Mouse (Mus musculus) intestine, embryonic 15.5 days (tissue): ENCODE data around the gene Gm20388. TPM values are rescaled to one million over a fixed set of nuclear protein-coding genes. Genes with fewer than 3 reads are reported as not detected.

Experiments
- ATAC-seq: fragments of 200-750 bp; cut with Nextera tagmentation; 2 replicates; pipeline ENCODE4 v1.8.0; 2017; ENCODE audit warnings: moderate TSS enrichment, moderate library complexity
- H3K27ac ChIP-seq: fragments of 300-500 bp; sonication (generic); 2 replicates; pipeline ENCODE4 v1.5.1; 2015; ENCODE audit warnings: mild to moderate bottlenecking, inconsistent platforms
- H3K27me3 ChIP-seq: fragments of 300-500 bp; sonication (generic); replicated peaks from 2 replicates; pipeline ENCODE4 v1.6.1; 2015; ENCODE audit warnings: inconsistent platforms
- H3K36me3 ChIP-seq: fragments of 300-500 bp; sonication (generic); 2 replicates; pipeline ENCODE4 v1.6.1; 2015; ENCODE audit warnings: inconsistent platforms
- H3K4me1 ChIP-seq: fragments of 300-500 bp; sonication (generic); replicated peaks from 2 replicates; pipeline ENCODE4 v1.6.1; 2015; ENCODE audit warnings: inconsistent platforms
- H3K4me2 ChIP-seq: fragments of 300-500 bp; sonication (generic); replicated peaks from 2 replicates; pipeline ENCODE4 v1.6.1; 2015; ENCODE audit warnings: mild to moderate bottlenecking, inconsistent platforms
- H3K4me3 ChIP-seq: fragments of 300-500 bp; sonication (generic); replicated peaks from 2 replicates; pipeline ENCODE4 v1.5.1; 2015; ENCODE audit warnings: inconsistent platforms
- H3K9ac ChIP-seq: fragments of 300-500 bp; sonication (generic); 2 replicates; pipeline ENCODE4 v1.6.1; 2015; ENCODE audit warnings: inconsistent platforms
- H3K9me3 ChIP-seq: fragments of 300-500 bp; sonication (generic); 2 replicates; pipeline ENCODE4 v1.6.1; 2016; ENCODE audit warnings: inconsistent platforms
- WGBS: fragments of 180-500 bp; shearing (Covaris S2); methylation state at CpG from one replicate; pipeline ENCODE4 v1.1.7; 2015; 5-methylcytosine and 5-hydroxymethylcytosine counted together
- polyA plus RNA-seq: library from polyadenylated mRNA; unstranded; fragments of >200 nt; fragmentation: Nextera tagmentation; extraction: Ambion mirVana; gene quantifications from 2 replicates; pipeline ENCODE4 v1.2.1, GENCODE M21; 2015

The Gm20388 gene
- polyA plus RNA-seq, 1 experiment from 2014 or later = not detected

DNA sequence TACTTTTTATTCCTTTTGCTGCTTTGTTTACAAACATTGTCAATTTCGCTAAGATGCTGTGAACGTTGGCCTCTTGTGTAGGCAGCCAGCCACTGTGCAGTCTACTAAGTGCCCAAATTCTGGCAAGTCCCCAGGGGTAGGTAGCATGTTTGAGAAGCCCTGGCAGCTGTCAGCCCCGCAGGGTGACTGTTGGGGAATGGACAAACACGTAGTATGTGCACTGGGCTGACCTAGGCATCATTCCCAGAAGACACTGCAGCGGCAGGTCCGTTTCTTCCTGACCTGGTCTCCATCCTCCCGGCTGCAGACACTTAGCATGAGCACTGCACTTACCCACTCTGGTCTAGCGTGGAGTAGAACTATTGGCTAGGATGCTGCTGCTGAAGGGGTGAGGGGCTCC is 2093.0 kb downstream of the Gm20388 start:
- peaks cover 43% of the 10 kb centered on the region for H3K36me3 ChIP-seq
- WGBS = 79% methylated on average over 8 of the region's 8 CpGs
- H3K27me3 ChIP-seq = no peaks in the 10 kb centered on the region
- no peaks in the 10 kb centered on the region for H3K9me3 ChIP-seq
- no peak for ATAC-seq
- no peak overlapping the region for H3K4me2 ChIP-seq
- no peak overlapping the region for H3K9ac ChIP-seq
- no peak overlapping the region for H3K27ac ChIP-seq
- no peak overlapping the region for H3K4me3 ChIP-seq
- H3K4me1 ChIP-seq = no peaks in the 10 kb centered on the region

DNA sequence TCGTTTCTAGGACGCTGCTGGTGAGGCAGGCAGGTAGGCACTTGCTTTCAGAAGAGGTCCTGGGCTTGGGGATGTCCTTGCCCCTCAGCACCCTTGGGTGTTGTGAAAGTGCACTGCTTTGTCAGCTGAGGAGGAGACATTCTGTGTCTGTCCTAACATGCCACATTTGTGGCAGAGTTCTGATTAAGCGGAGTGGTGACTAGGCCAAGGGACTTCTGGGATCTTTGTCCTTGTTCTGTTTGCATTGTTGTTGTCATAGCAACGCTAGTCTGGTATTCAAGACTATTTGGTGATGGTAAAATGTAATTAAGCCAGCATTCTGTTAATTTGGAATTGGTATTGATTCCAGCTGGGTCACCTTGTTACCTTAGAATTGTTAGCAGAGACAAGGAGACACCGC is 2093.5 kb downstream of the Gm20388 start:
- H3K4me2 ChIP-seq = no peak overlapping the region
- no peak overlapping the region for H3K9ac ChIP-seq
- H3K4me3 ChIP-seq = no peak overlapping the region
- H3K9me3 ChIP-seq = no peaks in the 10 kb centered on the region
- H3K27ac ChIP-seq = no peak overlapping the region
- peaks cover 40% of the 10 kb centered on the region for H3K36me3 ChIP-seq
- H3K27me3 ChIP-seq = no peaks in the 10 kb centered on the region
- no peak for ATAC-seq
- no peaks in the 10 kb centered on the region for H3K4me1 ChIP-seq
- 80% methylated on average over 5 of the region's 5 CpGs for WGBS

DNA sequence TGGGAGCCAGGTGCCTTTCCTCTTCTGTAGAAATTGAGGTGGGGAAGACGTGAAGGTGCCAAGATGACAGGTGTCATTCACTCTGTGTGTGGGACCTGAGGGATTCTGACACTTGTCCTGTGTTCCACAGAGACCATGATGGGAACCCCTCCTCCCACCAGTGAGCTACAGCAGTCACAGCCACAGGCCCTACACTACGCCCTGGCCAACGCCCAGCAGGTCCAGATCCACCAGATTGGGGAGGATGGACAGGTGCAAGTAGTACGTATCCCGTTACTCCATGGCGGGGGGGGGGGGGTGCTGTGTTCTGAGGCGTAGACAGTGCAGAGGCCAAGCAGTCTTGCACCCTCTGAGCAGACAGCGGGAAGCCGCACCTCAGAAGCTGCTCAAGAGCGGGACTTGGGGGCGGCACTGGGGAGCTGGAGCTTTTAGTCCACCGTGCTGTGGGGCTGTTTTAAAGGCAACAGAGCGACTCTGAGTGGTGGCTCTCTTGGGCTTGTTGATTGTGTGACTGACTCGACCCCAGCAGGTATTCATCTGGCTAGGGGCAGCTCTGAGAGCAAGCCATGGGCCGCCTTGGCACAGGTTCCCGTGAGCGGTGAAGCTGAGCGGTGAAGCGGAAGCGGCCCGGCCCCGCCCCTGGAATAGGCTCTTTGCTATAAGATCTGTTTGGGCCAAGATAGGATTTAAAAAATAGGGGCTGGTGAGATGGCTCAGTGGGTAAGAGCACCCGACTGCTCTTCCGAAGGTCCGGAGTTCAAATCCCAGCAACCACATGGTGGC is 2095.0 kb downstream of the Gm20388 start:
- H3K4me1 ChIP-seq = no peaks in the 10 kb centered on the region
- H3K9me3 ChIP-seq = no peaks in the 10 kb centered on the region
- WGBS = 89% methylated on average over 25 of the region's 25 CpGs
- no peak overlapping the region for H3K9ac ChIP-seq
- H3K36me3 ChIP-seq = peaks cover 41% of the 10 kb centered on the region
- H3K27me3 ChIP-seq = no peaks in the 10 kb centered on the region
- H3K27ac ChIP-seq = no peak overlapping the region
- no peak overlapping the region for H3K4me2 ChIP-seq
- no peak for ATAC-seq
- H3K4me3 ChIP-seq = no peak overlapping the region

DNA sequence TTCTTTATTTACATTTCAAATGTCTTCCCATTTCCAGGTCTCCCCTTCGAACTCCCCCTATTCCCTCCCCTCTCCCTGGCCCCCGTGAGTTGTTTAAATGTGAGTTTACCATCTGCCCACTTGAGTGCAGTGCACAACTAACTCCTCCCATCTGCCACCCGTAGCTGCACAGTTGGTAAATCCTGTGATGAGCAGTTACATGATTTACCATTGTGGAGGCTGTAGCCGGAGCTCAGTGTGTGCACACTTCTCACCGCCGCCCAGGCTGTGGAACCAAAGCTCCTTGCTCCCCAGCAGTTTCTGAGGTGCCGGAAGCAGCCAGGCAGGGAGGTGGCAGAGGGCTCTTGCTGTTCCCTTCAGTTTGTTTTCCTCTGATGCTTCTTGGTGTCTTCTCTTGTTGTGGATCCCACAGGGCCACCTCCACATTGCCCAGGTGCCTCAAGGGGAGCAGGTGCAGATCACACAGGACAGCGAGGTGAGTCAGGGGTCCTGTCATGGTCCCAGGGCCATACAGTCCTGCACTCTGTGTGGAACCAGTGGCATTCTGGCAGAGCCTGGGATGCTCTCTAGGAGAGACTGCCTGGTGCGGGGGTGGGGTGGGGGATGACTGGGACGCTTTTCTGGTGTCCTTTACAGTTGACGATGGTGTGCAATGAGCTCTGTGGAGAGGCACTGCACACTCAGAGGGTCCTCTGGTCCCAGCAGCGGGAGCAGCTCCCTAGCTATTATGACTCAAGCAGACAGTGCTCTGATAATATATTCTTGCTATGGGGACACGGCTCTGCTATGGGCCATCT is 2096.2 kb downstream of the Gm20388 start:
- Histone ChIP-seq H3K9ac (no peak overlapping the region), H3K9me3 (no peaks in the 10 kb centered on the region), H3K27me3 (no peaks in the 10 kb centered on the region), H3K4me3 (no peak overlapping the region), H3K4me1 (no peaks in the 10 kb centered on the region), H3K36me3 (peaks cover 31% of the 10 kb centered on the region), H3K4me2 (no peak overlapping the region), H3K27ac (no peak overlapping the region)
- no peak for ATAC-seq
- whole genome bisulfite sequencing = 80% methylated on average over 13 of the region's 13 CpGs

DNA sequence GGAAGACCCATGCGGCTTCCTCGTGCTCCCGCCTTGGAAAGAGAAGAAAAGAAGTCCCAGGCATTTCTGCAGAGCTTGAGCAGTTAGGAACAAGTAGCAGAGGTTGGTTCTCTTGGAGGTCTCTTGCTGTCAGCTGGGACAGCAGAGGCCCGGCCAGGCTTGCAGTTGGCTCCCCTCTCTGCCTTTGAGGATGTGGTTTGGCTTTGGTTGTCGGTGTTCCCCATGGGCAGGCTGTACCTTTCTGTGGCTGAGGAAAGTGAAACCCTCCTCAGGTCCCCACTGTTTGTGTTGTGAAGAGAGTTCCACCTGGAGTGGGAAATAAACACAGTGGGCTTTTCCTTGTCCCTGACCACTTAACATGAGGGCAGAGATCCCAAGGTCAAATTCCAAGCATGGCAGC is 2097.8 kb downstream of the Gm20388 start:
- H3K9ac ChIP-seq = no peak overlapping the region
- H3K4me3 ChIP-seq = no peak overlapping the region
- no peaks in the 10 kb centered on the region for H3K4me1 ChIP-seq
- no peaks in the 10 kb centered on the region for H3K9me3 ChIP-seq
- H3K4me2 ChIP-seq = no peak overlapping the region
- 80% methylated on average over 5 of the region's 5 CpGs for WGBS
- H3K36me3 ChIP-seq = peaks cover 28% of the 10 kb centered on the region
- no peak for ATAC-seq
- H3K27me3 ChIP-seq = no peaks in the 10 kb centered on the region
- no peak overlapping the region for H3K27ac ChIP-seq

DNA sequence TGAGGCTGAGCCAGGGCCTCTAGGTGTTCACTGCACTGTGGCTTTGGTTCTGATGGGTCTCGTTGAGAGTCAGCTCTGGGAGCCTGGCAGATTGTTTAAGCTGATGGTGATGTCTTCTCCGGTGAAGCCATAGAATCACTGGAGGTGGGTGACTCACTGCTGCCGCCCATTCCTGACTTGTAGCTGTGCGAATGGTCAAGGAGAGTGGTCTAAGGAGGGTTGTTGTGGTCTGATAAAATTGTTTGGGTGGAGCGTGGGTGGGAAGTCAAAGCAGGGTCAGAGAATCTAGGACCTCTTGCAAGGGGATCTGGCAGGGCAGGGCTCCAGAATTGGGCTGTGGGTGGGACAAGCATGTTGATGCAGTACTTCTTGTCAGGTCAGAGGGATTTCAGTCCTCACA is 2100.0 kb downstream of the Gm20388 start:
- Histone ChIP-seq H3K4me3 (no peak overlapping the region), H3K4me2 (no peak overlapping the region), H3K27ac (no peak overlapping the region), H3K4me1 (no peaks in the 10 kb centered on the region), H3K9ac (no peak overlapping the region), H3K36me3 (peaks cover 16% of the 10 kb centered on the region; the same call in 1 of the 2 replicates), H3K27me3 (no peaks in the 10 kb centered on the region), H3K9me3 (no peaks in the 10 kb centered on the region)
- WGBS = 75% methylated on average over 5 of the region's 5 CpGs
- no peak for ATAC-seq

DNA sequence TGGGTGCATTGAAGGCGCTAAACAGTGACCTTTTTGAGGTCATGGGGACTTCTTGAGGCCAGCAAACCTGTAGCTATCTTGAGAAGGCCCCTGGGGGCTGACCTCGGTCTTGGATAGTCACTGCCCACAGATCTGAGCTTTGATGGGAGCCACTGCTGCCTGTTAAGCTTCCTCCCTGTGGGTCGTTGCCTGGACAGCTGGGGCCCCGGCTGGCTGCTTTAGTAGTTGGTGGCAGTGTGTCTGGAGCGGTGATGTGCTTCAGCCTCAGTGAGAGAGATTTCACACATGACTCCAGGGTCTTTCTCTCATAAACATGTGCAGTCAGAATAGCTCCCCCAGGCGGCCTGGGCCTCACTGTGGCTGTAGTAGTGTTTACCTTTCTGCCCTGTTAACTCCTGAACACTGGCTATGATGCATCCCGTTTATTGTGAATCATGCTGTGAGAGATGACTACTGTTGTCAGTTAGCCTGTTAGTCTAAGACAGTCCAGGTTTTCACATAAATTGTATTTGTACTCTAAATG is 2100.5 kb downstream of the Gm20388 start:
- no peak overlapping the region for H3K4me3 ChIP-seq
- H3K4me1 ChIP-seq = no peaks in the 10 kb centered on the region
- H3K9ac ChIP-seq = no peak overlapping the region
- WGBS = 59% methylated on average over 7 of the region's 7 CpGs
- H3K9me3 ChIP-seq = no peaks in the 10 kb centered on the region
- ATAC-seq = no peak
- H3K4me2 ChIP-seq = no peak overlapping the region
- H3K27ac ChIP-seq = no peak overlapping the region
- H3K36me3 ChIP-seq = peaks cover 13% of the 10 kb centered on the region; the same call in 1 of the 2 replicates
- H3K27me3 ChIP-seq = no peaks in the 10 kb centered on the region

DNA sequence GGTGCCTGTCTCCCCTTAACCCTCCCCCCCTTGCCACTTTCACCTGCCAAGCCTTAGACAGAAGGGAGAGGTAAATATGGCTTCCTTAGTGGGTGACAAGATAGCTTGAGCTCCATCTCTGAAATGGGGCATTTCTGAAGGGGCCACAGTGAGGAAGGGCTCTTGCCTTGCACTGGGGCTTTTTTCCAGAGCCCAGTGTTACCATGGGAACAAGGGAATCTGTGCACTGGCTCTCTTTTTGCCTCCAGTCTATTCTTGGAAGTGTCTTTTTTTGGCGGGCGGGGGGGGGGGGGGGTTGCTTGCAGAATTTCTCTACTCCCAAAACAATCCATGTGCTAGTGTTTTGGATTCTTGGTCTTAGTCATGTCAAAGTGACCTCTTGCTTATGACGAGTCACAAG is 2104.0 kb downstream of the Gm20388 start:
- WGBS = 65% methylated on average over 3 of the region's 3 CpGs
- Histone ChIP-seq H3K4me1 (0 out of 2 replicates have a peak, but pooled peaks cover 3% of the 10 kb centered on the region), H3K36me3 (peaks cover 7% of the 10 kb centered on the region; the same call in 1 of the 2 replicates), H3K27ac (no peak overlapping the region), H3K4me2 (no peak overlapping the region), H3K27me3 (no peaks in the 10 kb centered on the region), H3K9ac (no peak overlapping the region), H3K9me3 (no peaks in the 10 kb centered on the region), H3K4me3 (no peak overlapping the region)
- no peak for ATAC-seq

DNA sequence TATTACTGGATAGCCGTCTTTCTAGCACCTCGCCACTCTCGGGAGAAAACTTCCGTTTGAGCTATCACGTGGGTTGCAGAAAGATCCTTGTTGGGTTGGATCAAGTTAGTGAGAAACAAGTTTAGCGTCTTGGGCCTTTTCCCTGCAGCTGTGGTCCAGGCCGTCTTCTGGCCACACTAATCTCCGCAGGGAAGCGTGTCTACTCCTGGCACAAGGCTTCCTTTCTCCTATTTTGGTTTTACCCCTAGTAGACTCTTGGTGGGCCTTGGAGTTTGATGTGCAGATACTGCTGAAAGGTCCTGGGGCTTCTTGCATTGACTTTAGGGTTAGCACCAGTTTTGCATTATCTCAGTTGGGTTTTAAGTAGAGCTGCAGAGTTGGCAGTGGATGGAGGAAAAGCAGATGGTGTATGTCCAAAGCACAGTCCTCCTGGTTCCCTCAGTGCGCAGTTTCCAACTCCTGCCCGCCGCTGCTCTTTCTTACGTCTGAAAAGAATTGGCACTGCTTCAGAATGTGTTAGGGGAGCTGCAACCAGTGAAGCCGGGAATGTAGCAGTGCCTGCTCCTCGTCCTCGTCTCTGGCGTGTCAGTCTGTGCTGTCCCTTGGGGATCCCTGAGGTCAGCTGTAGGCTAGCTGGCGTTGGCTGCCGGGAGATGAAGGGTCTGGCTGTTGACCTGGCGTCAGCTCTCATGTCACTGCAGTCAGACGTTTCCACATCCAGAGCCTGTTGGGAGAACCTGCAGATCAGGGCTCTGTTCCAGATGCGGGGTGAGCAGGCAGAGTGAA is 2107.6 kb downstream of the Gm20388 start:
- no peak for ATAC-seq
- Histone ChIP-seq H3K9ac (no peak overlapping the region), H3K4me2 (no peak overlapping the region), H3K4me3 (no peak overlapping the region), H3K36me3 (peaks cover 7% of the 10 kb centered on the region; the same call in 1 of the 2 replicates), H3K4me1 (0 out of 2 replicates have a peak, but pooled peaks cover 3% of the 10 kb centered on the region), H3K27me3 (no peaks in the 10 kb centered on the region), H3K27ac (0 out of 2 replicates have a peak overlapping the region, but pooled peaks have one; percentile 22), H3K9me3 (no peaks in the 10 kb centered on the region)
- 68% methylated on average over 22 of the region's 22 CpGs for WGBS

DNA sequence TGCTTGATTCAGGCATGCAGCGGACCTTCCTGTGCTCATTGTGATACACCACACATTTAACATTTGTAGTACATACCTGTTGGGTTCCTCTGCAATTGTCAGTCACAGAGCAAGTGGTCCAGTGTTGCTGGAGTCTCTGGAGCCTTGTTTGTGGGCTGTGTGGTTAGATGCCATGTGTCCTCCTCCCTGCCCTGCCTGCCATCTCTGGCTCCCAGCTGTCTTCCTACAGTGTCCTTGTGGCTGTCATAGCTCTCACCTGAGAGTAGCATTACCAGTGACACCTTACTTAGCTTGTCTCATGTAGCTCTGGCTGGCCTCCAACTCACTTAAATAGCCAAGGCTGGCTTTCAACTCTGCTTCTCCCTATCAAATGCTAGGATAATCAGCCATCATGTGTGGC is 2108.5 kb downstream of the Gm20388 start:
- Histone ChIP-seq H3K9ac (no peak overlapping the region), H3K4me2 (no peak overlapping the region), H3K4me1 (0 out of 2 replicates have a peak, but pooled peaks cover 3% of the 10 kb centered on the region), H3K27ac (no peak overlapping the region), H3K27me3 (no peaks in the 10 kb centered on the region), H3K9me3 (no peaks in the 10 kb centered on the region), H3K4me3 (no peak overlapping the region), H3K36me3 (peaks cover 11% of the 10 kb centered on the region; the same call in 1 of the 2 replicates)
- 87% methylated on average over 1 of the region's 1 CpGs for WGBS
- no peak for ATAC-seq

DNA sequence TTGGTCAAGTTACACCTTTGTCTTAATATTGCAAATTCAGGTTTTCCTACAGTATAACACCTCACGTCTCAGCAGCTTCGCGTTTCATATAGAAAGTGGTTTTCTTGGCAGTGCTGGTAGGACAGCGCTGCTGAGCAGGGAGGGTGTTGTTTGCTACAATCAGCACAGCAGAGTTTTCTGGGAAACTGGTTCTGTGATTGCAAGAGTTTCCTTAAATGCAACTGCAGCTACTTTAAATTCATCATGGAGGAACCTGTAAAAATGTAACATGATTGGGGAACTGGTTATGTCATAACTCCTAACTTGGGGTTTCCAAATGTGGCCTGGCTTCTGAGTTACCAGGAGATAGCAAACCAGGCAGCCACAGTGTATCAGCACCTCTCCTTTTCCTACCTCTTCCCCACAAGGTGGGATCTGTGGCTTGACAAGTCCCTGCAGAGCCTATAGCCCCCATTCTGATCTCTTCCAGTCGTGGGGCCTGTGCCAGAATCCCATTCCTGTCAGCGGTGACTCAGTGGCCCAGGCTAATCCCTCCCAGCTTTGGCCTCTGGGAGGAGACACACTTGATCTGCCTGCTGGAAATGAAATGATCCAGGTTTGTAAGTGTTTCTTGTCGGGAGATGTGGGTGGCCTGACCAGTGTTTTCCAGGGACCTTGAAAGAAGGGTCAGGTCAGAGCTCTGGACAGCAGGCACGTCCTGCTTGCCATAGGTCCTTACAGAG is 2109.6 kb downstream of the Gm20388 start:
- Histone ChIP-seq H3K4me1 (0 out of 2 replicates have a peak, but pooled peaks cover 3% of the 10 kb centered on the region), H3K9me3 (no peaks in the 10 kb centered on the region), H3K27ac (no peak overlapping the region), H3K4me3 (no peak overlapping the region), H3K4me2 (no peak overlapping the region), H3K27me3 (no peaks in the 10 kb centered on the region), H3K36me3 (peaks cover 14% of the 10 kb centered on the region; the same call in 1 of the 2 replicates), H3K9ac (no peak overlapping the region)
- WGBS = 80% methylated on average over 8 of the region's 8 CpGs
- ATAC-seq = no peak
